Mouse (Mus musculus) embryo, embryonic 11.5 days (tissue): Measurements from ENCODE around the gene Nedd9.
"Not testable (repeated sequence)": the region's sequence is repeated elsewhere in the genome, so short reads cannot be mapped to it uniquely, and the experiment has no call there.

ENCODE experiments used
- DNase-seq: peaks from one replicate; pipeline ENCODE4 v3.0.0-alpha.2; 2012; ENCODE audit warnings: low read depth, low spot score

Nedd9 gene

GRCm38 (mm10) chr13:41372555-41373460 lies 114.4 kb downstream of the Nedd9 start:
- DNase-seq, result no peak

DNA sequence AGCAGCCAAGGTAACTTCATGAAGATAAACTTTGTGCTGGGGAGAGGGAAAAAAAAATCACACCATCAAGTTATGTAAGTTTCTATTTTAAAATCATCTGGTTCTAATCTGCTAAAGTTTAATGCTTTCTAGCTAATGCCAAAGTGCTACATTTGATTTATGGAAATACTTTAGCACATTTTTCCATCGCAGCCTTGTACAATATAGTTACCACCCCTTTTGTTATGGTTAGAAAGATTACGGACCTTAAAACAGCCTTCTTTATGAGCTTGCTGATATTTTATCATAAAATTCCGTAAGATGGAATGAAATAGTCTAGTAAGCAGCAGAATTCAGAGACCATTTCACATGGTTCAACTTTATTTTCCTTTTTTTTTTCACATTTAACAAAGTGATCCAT lies 115.6 kb downstream of the Nedd9 start:
- no peak for DNase-seq

DNA sequence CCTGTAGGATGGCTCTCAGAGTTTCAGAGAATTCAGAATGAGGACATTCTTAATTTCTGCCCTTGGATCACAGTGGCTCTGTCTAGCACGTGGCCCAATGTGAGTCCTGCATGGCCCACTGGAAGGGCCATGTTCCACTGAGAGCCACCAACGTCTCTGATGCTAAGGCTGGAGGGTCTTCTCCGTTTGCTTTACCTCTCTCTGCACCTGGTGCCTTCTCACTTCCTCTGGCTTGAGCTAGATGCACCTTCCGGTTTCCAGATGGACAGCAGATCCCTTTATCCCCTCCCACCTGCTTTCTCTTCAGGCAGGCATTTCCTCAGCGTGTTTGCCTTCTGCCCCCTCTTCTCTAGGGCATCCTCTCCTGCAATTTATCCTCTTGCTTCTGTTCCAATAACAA lies 118.5 kb downstream of the Nedd9 start:
- no peak for DNase-seq

GRCm38 (mm10) chr13:41367176-41367611 lies 120.0 kb downstream of the Nedd9 start:
- no peak for DNase-seq

- DNase-seq, result not testable (repeated sequence)
These were observed 120.6 kb downstream of the Nedd9 start for GRCm38 (mm10) chr13:41366609-41367008.

GRCm38 (mm10) chr13:41364273-41364672 lies 122.9 kb downstream of the Nedd9 start:
- DNase-seq, result no peak

- no peak for DNase-seq
These were observed 124.3 kb downstream of the Nedd9 start for GRCm38 (mm10) chr13:41362909-41363308.

GRCm38 (mm10) chr13:41360272-41360815 lies 126.8 kb downstream of the Nedd9 start:
- DNase-seq, result no peak

DNA sequence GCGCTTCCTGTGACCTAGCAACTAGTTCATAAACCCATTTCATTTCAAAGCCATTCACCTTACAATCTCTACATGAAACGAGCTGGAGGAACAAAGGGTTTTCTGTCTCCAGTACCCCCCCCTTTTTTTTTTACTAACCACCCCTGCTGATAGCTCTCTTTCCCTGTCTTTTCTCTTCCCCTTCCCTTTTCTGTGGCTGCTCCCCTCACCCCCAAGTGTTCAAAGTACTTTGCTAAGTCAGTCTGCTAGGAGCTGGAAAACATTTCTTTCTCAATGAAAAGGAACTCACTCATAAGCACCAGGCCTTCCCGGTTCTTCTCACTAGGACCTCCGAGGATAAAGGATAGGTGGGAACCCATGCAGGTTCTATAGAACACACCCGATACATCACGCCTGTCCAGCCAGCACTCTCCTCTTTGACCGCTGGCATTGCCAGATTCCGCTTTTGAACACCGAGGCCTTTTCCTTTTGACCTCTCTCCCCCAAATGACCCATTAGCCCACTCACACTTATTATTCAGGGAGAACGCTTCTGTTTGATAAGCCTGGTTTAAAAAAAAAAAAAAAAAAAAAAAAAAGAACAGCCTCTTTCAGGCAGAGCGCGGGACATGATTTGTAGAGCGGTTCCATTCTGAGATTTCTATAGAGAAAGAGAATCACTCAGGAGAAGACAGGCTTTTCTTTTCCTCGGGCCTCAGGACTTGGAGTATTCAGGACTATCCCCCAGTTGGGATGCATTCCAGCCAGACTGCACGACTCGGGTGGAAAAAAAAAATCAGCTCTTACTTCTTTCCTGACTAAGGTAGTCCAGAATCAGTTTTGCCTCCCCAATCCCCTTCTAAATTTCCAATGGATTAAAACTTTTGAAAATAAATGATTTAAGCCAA lies 127.6 kb downstream of the Nedd9 start:
- peak; percentile 41 for DNase-seq

GRCm38 (mm10) chr13:41358480-41359180 lies 128.5 kb downstream of the Nedd9 start:
- DNase-seq, result peak; percentile 92

- DNase-seq, result no peak
These were observed 129.2 kb downstream of the Nedd9 start for GRCm38 (mm10) chr13:41358009-41358408.

- DNase-seq, result no peak
These were observed 129.6 kb downstream of the Nedd9 start for GRCm38 (mm10) chr13:41357586-41357985.

DNA sequence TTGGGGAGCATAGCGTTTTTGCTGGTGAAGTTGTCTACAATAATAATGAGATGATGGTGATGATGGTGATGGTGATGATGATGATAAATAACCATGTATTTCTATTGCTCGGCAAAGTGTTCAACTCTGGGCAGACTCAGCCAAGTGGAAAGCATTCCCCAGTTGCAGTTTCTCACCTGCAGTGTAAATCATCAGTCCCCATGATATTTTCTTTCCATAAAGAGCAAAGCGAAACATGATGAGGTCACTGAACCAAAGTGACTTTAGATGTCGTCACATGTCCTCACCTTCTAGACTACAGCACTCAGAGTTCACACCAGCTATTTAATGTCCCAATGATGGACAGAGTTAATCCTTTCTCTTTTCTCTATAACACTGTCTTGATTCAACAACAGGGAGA lies 130.0 kb downstream of the Nedd9 start:
- DNase-seq, result no peak

- DNase-seq, result no peak
These were observed 131.6 kb downstream of the Nedd9 start for GRCm38 (mm10) chr13:41355552-41355951.

GRCm38 (mm10) chr13:41354591-41354990 lies 132.6 kb downstream of the Nedd9 start:
- DNase-seq, result no peak

DNA sequence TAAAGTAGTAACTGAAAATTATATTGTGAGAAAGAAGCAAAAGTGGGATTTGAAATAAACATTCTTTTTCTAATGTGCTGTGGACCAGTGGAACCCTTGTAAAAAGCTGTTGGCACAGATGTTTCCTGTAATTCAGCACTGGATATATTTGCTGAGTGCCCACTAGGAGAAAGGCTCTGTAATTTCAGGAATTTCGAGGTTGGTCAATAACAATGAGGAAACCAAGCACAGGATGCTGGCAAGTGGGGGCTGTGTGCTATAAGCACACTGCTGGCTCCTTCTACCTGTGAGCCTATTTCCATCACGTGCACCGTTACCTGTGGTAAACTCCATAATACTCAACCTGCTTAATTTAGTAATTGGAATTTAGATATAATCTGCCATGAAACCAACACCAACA lies 133.5 kb downstream of the Nedd9 start:
- no peak for DNase-seq

DNA sequence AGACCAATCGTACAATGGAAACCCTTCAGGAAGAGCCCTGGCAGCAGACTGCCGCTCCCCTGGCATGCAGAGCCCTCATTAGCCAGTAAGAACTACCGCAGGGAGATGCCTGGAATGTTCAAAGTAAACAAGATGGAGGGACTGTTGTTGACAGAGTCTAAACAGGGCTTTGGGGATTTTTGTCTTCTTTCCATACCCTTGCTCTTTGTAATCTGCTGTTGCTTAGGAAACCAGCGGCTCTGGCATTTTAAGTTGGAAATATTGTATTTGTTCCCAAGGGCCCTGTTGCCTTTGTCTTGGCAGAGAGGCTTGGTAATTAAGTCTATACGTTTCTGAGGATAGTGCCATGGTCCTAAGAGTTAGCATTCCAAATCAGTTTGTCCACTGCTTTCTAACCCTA lies 134.8 kb downstream of the Nedd9 start:
- DNase-seq, result no peak

DNA sequence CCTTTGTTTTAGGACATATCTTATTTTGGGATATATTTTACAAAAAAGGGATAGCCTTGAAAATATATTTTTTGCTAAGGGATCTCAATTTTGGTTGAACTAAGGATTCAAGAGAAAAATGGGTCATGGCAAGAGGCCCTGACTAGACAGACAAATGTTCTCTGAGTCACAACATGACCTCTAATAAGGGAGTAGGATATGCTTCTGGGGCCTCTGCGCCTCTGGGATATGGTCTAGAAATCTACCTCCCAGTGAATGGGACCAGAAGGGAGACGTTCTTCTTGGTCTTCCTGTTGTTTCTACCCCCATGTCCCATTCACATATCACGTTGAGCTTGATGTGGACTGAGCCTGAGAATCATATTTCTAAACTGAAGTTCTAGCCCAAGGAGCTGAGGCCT lies 136.6 kb downstream of the Nedd9 start:
- DNase-seq, result no peak

- no peak for DNase-seq
These were observed 137.4 kb downstream of the Nedd9 start for GRCm38 (mm10) chr13:41349770-41350169.

GRCm38 (mm10) chr13:41345756-41346155 lies 141.4 kb downstream of the Nedd9 start:
- no peak for DNase-seq

DNA sequence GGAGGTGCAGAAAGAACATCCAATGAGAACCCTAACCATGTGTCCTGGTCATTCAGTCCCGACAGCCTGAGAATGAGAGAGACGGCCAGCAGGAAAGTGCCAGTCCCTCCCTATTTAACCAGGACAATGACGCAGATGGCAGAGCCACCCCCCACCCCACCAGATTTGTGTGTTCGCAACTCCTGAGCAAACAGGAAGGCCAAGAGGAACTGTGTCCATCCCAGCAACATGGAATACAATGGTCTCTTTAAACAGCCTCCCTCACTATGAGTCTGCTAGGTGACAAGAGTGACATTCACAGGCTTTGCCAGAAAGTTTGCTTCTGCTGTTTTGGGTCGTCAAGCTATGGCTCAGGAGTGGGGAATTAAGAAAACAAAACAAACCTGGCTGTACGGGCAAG lies 141.9 kb downstream of the Nedd9 start:
- no peak for DNase-seq

DNA sequence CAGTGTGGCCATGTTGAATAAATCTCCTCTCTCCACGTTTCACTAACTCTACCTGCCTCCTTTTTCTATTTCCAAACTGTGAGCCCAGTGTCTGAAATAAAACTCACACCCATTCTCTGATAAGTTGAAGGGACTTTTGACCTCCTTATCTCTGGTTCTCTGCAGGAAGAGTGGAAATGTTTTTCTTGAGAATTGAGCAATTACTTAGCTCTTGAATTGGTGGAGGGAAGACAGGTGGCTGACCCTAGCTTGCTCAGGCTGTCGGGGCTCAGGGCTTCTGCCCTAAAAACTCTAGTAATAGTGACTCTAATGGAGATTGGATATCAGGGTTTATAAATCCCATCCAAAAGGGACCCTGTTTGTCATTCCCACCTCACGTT lies 143.3 kb downstream of the Nedd9 start:
- DNase-seq, result no peak
